In the genomic region with DNA sequence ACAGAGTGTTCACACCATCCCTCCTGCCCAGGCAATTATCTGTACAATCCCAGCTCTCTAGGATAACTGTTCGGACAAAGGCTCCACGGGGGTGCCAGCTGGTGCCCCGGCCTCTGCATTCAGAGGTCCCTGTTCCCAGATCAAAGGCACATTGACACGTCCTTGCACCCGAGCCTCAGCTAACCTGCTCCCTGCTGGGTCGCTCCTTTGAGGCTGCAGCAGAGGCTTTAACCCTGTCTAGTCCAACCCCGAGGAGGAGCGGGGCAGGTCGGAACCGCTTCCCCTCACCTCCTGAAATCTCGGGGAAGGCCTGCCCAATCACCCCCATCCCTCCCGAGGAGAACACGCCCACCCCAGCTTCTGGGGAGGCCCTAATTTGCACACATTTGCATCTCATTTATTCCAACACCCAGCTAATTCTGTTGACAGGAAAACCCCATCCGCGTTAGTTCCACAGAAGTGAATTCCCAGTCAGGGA, we compare ENCODE assay signal across 12 mouse cellular contexts. TPM values are rescaled to one million over a fixed set of nuclear protein-coding genes. Genes with fewer than 3 reads are reported as not detected.
DNase-seq lines count a peak whose midpoint lies in the region; ATAC-seq lines count a peak whose summit lies in the region.
"Had no signal": no experiment of that assay in that cellular context is flagged by ENCODE, and none has a peak within 500 bp of the region (broad histone marks: within the 10 kb centered on the region; RNA-seq: fewer than 3 reads in every experiment).

No protein-coding gene starts in this region.

- peaks cover 44% of the 10 kb centered on the region for H3K27me3 ChIP-seq in heart, embryonic 14.5 days (ENCODE audit: control insufficient read depth, insufficient read depth, low read length)
- H3K27me3 ChIP-seq in embryonic facial prominence, embryonic 10.5 days (replicated peaks; ENCODE audit: low read depth, poor library complexity, severe bottlenecking) = peaks cover 100% of the 10 kb centered on the region
- peaks cover 100% of the 10 kb centered on the region for H3K27me3 ChIP-seq in hindbrain, embryonic 13.5 days
- H3K27me3 ChIP-seq in neural tube, embryonic 12.5 days (replicated peaks) = peaks cover 100% of the 10 kb centered on the region

- no peak for DNase-seq in heart, postnatal 36 days
- peak; percentile 43 for DNase-seq in embryonic facial prominence, embryonic 10.5 days (ENCODE audit: low spot score)
- DNase-seq in gastrocnemius, postnatal 4 days (ENCODE audit: low spot score in 2 of 2) = no peak
- DNase-seq in left cerebral cortex, adult 11 months (ENCODE audit: low spot score) = no peak
- DNase-seq in adrenal gland, postnatal 25 days = no peak
- DNase-seq: lung, postnatal 4 days had no signal

- H3K4me1 ChIP-seq in heart, embryonic 14.5 days (ENCODE audit: control insufficient read depth in 2 of 2, insufficient read depth in 2 of 2, low read length in 2 of 2) = peaks cover 38 to 56% of the 10 kb centered on the region in 2 experiments
- peaks cover 46% of the 10 kb centered on the region for H3K4me1 ChIP-seq in embryonic facial prominence, embryonic 10.5 days
- H3K4me1 ChIP-seq in hindbrain, embryonic 13.5 days (replicated peaks) = peaks cover 22% of the 10 kb centered on the region
- peaks cover 7% of the 10 kb centered on the region; the same call in 1 of the 2 replicates for H3K4me1 ChIP-seq in neural tube, embryonic 12.5 days
- H3K4me1 ChIP-seq: limb, embryonic 15.5 days had no signal

- no peak overlapping the region for H3K27ac ChIP-seq in heart, embryonic 14.5 days (replicated peaks in 1 of 2; ENCODE audit: control insufficient read depth in 1 of 2, insufficient read depth in 1 of 2, low read depth in 2 of 2, low read length in 2 of 2)
- no peak overlapping the region for H3K27ac ChIP-seq in embryonic facial prominence, embryonic 10.5 days (replicated peaks)
- no peak overlapping the region for H3K27ac ChIP-seq in hindbrain, embryonic 13.5 days
- no peak overlapping the region for H3K27ac ChIP-seq in neural tube, embryonic 12.5 days
- H3K27ac ChIP-seq: limb, embryonic 15.5 days had no signal

- no peak for ATAC-seq in heart, embryonic 14.5 days (ENCODE audit: insufficient number of reproducible peaks, insufficient read depth, low FRiP score, low read depth)
- ATAC-seq in hindbrain, embryonic 13.5 days (ENCODE audit: low FRiP score) = peak; percentile 59; the same call in 1 of the 2 replicates
- peak; percentile 76 for ATAC-seq in neural tube, embryonic 12.5 days (ENCODE audit: low FRiP score, low read depth)
- ATAC-seq: activated CD4-positive, CD25-positive, alpha-beta regulatory T cell, adult 4 months had no signal

- H3K9me3 ChIP-seq in heart, embryonic 14.5 days (ENCODE audit: control insufficient read depth, low read length) = no peaks in the 10 kb centered on the region
- H3K9me3 ChIP-seq in embryonic facial prominence, embryonic 10.5 days = no peaks in the 10 kb centered on the region
- H3K9me3 ChIP-seq in hindbrain, embryonic 13.5 days = no peaks in the 10 kb centered on the region
- no peaks in the 10 kb centered on the region for H3K9me3 ChIP-seq in neural tube, embryonic 12.5 days
- H3K9me3 ChIP-seq: limb, embryonic 15.5 days had no signal

- H3K9ac ChIP-seq in heart, embryonic 14.5 days (ENCODE audit: low read length) = peak overlapping the region; percentile 8; the same call in 1 of the 2 replicates
- H3K9ac ChIP-seq in hindbrain, embryonic 13.5 days = peak overlapping the region; percentile 56
- H3K9ac ChIP-seq in neural tube, embryonic 12.5 days = no peak overlapping the region
- H3K9ac ChIP-seq: limb, embryonic 15.5 days had no signal

- WGBS in heart, embryonic 14.5 days = 10% methylated on average over 15 of the region's 15 CpGs
- WGBS in embryonic facial prominence, embryonic 10.5 days = under 1% methylated on average over 15 of the region's 15 CpGs
- WGBS in hindbrain, embryonic 13.5 days = 0% methylated on average over 15 of the region's 15 CpGs
- under 1% methylated on average over 15 of the region's 15 CpGs for WGBS in neural tube, embryonic 12.5 days

- intact Hi-C loops in heart, postnatal 36 days (cut with DNase I) = no loop called here

- H3K4me2 ChIP-seq in heart, embryonic 14.5 days (ENCODE audit: low read length) = peak overlapping the region; percentile 38
- peak overlapping the region; percentile 48 for H3K4me2 ChIP-seq in hindbrain, embryonic 13.5 days
- H3K4me2 ChIP-seq in neural tube, embryonic 12.5 days (replicated peaks) = peak overlapping the region; percentile 50
- H3K4me2 ChIP-seq: limb, embryonic 15.5 days had no signal

- no peaks in the 10 kb centered on the region for H3K36me3 ChIP-seq in heart, embryonic 14.5 days (ENCODE audit: control insufficient read depth, insufficient read depth, low read length)
- no peaks in the 10 kb centered on the region for H3K36me3 ChIP-seq in embryonic facial prominence, embryonic 10.5 days (replicated peaks)
- no peaks in the 10 kb centered on the region for H3K36me3 ChIP-seq in hindbrain, embryonic 13.5 days
- no peaks in the 10 kb centered on the region for H3K36me3 ChIP-seq in neural tube, embryonic 12.5 days
- H3K36me3 ChIP-seq: limb, embryonic 15.5 days had no signal

- H3K4me3 ChIP-seq in heart, embryonic 14.5 days (ENCODE audit: control insufficient read depth in 1 of 2, insufficient read depth in 1 of 2, low read depth in 1 of 2, low read length in 2 of 2) = no peak overlapping the region
- peak overlapping the region; percentile 29; the same call in 1 of the 2 replicates for H3K4me3 ChIP-seq in embryonic facial prominence, embryonic 10.5 days
- H3K4me3 ChIP-seq in hindbrain, embryonic 13.5 days = peak overlapping the region; percentile 25
- H3K4me3 ChIP-seq in neural tube, embryonic 12.5 days = no peak overlapping the region; the same call in 1 of the 2 replicates
- H3K4me3 ChIP-seq: limb, embryonic 15.5 days had no signal

RNA-seq across cellular contexts. Expression of a gene that starts 7.4 kb away (rescaled TPM):
- polyA plus RNA-seq in heart, embryonic 14.5 days (2014; fragmentation: Nextera tagmentation; extraction: Ambion mirVana) = 7.9 and 10.0 TPM in 2 replicates
- 100 to 1,000 TPM; 127 to 161 TPM for total RNA-seq in heart, postnatal 36 days (2021)
- 1.2 and 1.5 TPM in 2 replicates for polyA plus RNA-seq in embryonic facial prominence, embryonic 10.5 days (2016; fragmentation: Nextera tagmentation; extraction: Ambion mirVana)
- 0.25 and 0.32 TPM in 2 replicates for polyA plus RNA-seq in hindbrain, embryonic 13.5 days (2015; fragmentation: Nextera tagmentation; extraction: Ambion mirVana)
- 1.6 and 2.1 TPM in 2 replicates for polyA plus RNA-seq in neural tube, embryonic 12.5 days (2016; fragmentation: Nextera tagmentation; extraction: Ambion mirVana)
- 1 to 10 TPM; 3.9 to 5.2 TPM for total RNA-seq in gastrocnemius, postnatal 4 days (2021)
- 0.06 TPM in 1 of 2 replicates, not detected in the other for total RNA-seq in adrenal gland, postnatal 25 days (2021)
- total RNA-seq: hematopoietic stem cell, adult 5-6 weeks had no signal

Comparison
In these comparisons a context has a peak if more than half of its experiments do, and no peak if none do; other contexts are left out.
1. H3K4me3 ChIP-seq: peak in embryonic facial prominence, embryonic 10.5 days (single experiment) and hindbrain, embryonic 13.5 days (single experiment); none in heart, embryonic 14.5 days (0 of 2) and neural tube, embryonic 12.5 days (single experiment).
2. Peak in every context shown above with its lines, with median percentiles within 50 percentile points of each other: H3K4me2 ChIP-seq.